ENCODE assay signal across 13 mouse cellular contexts in the genomic region with DNA sequence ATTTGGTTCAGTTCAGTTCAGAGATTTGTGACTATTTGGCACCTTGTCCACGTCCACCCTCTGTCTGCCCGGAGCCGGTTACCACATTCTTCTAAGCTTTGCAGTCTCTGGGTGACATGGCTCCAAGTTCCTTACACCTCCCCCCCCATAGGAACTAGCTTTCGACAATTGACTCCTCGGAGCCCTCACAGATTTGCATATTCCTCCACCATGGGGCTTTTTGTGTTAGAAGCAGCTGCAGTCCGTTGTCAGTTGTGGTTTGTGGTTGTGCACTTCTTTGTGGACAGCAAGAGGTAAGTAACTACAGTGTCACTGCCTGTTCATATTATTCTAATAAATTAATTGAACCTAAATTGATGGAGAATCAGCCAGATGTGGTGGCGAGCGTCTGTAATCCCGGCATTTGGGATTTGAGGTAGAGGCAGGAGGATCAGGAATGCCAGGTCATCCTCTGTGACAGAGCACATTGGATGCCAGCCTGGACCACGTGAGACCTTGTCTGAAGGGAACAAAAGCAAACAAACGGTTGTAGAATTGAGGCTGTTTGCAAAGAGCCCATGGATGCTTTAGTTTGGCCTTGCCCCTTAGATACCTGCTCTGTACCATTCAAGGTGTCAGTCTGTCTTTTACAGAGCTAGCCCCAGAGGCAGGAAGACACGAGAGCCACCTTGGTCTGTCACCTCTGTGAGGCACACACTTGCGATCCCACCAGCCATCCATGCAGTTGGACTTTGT. TPM values are rescaled to one million over a fixed set of nuclear protein-coding genes. Genes with fewer than 3 reads are reported as not detected.
DNase-seq lines count a peak whose midpoint lies in the region; ATAC-seq and TF ChIP-seq lines count a peak whose summit lies in the region.
"Had no signal": no experiment of that assay in that cellular context is flagged by ENCODE, and none has a peak within 500 bp of the region (broad histone marks: within the 10 kb centered on the region; RNA-seq: fewer than 3 reads in every experiment).

No protein-coding gene starts in this region.

- peak overlapping the region; percentile 32; the same call in 1 of the 2 replicates for H3K27ac ChIP-seq in heart, embryonic 11.5 days (ENCODE audit: low read depth, low read length)
- H3K27ac ChIP-seq in heart, adult 2 months: no peak overlapping the region
- H3K27ac ChIP-seq in small intestine, adult 2 months (ENCODE audit: insufficient read depth, low read depth, low read length): peak overlapping the region; percentile 66; the same call in 1 of the 2 replicates
- no peak overlapping the region for H3K27ac ChIP-seq in midbrain, embryonic 15.5 days

- peaks cover 25% of the 10 kb centered on the region for H3K4me1 ChIP-seq in heart, embryonic 11.5 days (ENCODE audit: control insufficient read depth, insufficient read depth, low read length)
- peaks cover 5% of the 10 kb centered on the region for H3K4me1 ChIP-seq in heart, adult 2 months (ENCODE audit: control insufficient read depth, insufficient read depth, low read length)
- H3K4me1 ChIP-seq in small intestine, adult 2 months (ENCODE audit: control insufficient read depth, insufficient read depth, insufficient read length, low read length): no peaks in the 10 kb centered on the region; the same call in 1 of the 2 replicates
- peaks cover 2% of the 10 kb centered on the region; the same call in 1 of the 2 replicates for H3K4me1 ChIP-seq in midbrain, embryonic 15.5 days

- ATAC-seq in heart, embryonic 11.5 days (replicated peaks; ENCODE audit: insufficient number of reproducible peaks, low FRiP score, low TSS enrichment): no peak
- ATAC-seq in hematopoietic stem cell, adult 5-6 weeks (replicated peaks in 1 of 2; ENCODE audit: insufficient read depth in 1 of 2, low FRiP score in 2 of 2, low TSS enrichment in 1 of 2, low read depth in 1 of 2, poor library complexity in 2 of 2, severe bottlenecking in 2 of 2): peak; percentile 16 to 18; a peak in 3 of 4 replicates
- ATAC-seq in megakaryocyte-erythroid progenitor cell, adult 5-6 weeks (replicated peaks; ENCODE audit: low FRiP score, low TSS enrichment, poor library complexity, severe bottlenecking): no peak
- ATAC-seq in midbrain, embryonic 15.5 days (replicated peaks): no peak
- ATAC-seq: forebrain, postnatal 0 days had no signal

- H3K4me3 ChIP-seq in heart, embryonic 11.5 days (ENCODE audit: low read depth, low read length): no peak overlapping the region
- no peak overlapping the region for H3K4me3 ChIP-seq in heart, adult 2 months
- H3K4me3 ChIP-seq in small intestine, adult 2 months (ENCODE audit: low read depth, low read length): no peak overlapping the region
- no peak overlapping the region for H3K4me3 ChIP-seq in midbrain, embryonic 15.5 days

- no peaks in the 10 kb centered on the region for H3K79me2 ChIP-seq in heart, adult 2 months (replicated peaks; ENCODE audit: control insufficient read depth, insufficient read depth, low read length)

- DNase-seq in heart, adult 2 months: no peak
- DNase-seq in spleen, postnatal 36 days (ENCODE audit: low spot score in 2 of 2): peak; percentile 73 to 76
- DNase-seq in spleen, postnatal 14 days (ENCODE audit: low spot score in 2 of 2): no peak
- DNase-seq: cerebellum, adult 8-10 months; forebrain, postnatal 0 days; kidney, adult 11 months; kidney, postnatal 4 days; lung, embryonic 14.5 days had no signal

- intact Hi-C loops in heart, adult 2 months (cut with DNase I): no loop called here

- no peak for TF ChIP-seq CTCF in heart, adult 2 months (IDR thresholded peaks at IDR 0.05)
- TF ChIP-seq CTCF in small intestine, adult 2 months (IDR thresholded peaks at IDR 0.05; ENCODE audit: extremely low read depth, insufficient read length, insufficient replicate concordance, low read depth, low read length): no peak

- H3K9ac ChIP-seq in heart, embryonic 11.5 days (ENCODE audit: low read depth, low read length): 0 out of 2 replicates have a peak overlapping the region, but pooled peaks have one; percentile 2
- no peak overlapping the region for H3K9ac ChIP-seq in heart, adult 2 months (ENCODE audit: low read depth, low read length)
- H3K9ac ChIP-seq in midbrain, embryonic 15.5 days: no peak overlapping the region
- H3K9ac ChIP-seq: forebrain, postnatal 0 days; lung, embryonic 14.5 days had no signal

- peaks cover 20% of the 10 kb centered on the region for H3K36me3 ChIP-seq in heart, embryonic 11.5 days (ENCODE audit: control insufficient read depth, insufficient read depth, low read length)
- H3K36me3 ChIP-seq in heart, adult 2 months (ENCODE audit: control insufficient read depth, insufficient read depth, low read length): no peaks in the 10 kb centered on the region
- no peaks in the 10 kb centered on the region for H3K36me3 ChIP-seq in small intestine, adult 2 months (ENCODE audit: control insufficient read depth, insufficient read depth, low read length)
- no peaks in the 10 kb centered on the region for H3K36me3 ChIP-seq in midbrain, embryonic 15.5 days (replicated peaks)

- 59% methylated on average over 13 of the region's 13 CpGs for WGBS in heart, embryonic 11.5 days (ENCODE audit: insufficient replicate concordance)
- WGBS in heart, adult 2 months: 78% methylated on average over 13 of the region's 13 CpGs
- WGBS in small intestine, adult 2 months: 61% methylated on average over 13 of the region's 13 CpGs
- 61% methylated on average over 13 of the region's 13 CpGs for WGBS in midbrain, embryonic 15.5 days

- no peak for TF ChIP-seq EP300 in heart, adult 2 months (IDR thresholded peaks at IDR 0.05; ENCODE audit: insufficient read depth, low read depth, low read length)

- H3K9me3 ChIP-seq in heart, embryonic 11.5 days (replicated peaks; ENCODE audit: control insufficient read depth, low read length): no peaks in the 10 kb centered on the region
- H3K9me3 ChIP-seq in midbrain, embryonic 15.5 days: no peaks in the 10 kb centered on the region

- TF ChIP-seq POLR2A in heart, adult 2 months (IDR thresholded peaks at IDR 0.05; ENCODE audit: insufficient read depth, low read depth, low read length): no peak
- TF ChIP-seq POLR2A in small intestine, adult 2 months (IDR thresholded peaks at IDR 0.05; ENCODE audit: low read depth, low read length): no peak

- peak overlapping the region; percentile 43; the same call in 1 of the 2 replicates for H3K4me2 ChIP-seq in heart, embryonic 11.5 days
- H3K4me2 ChIP-seq in midbrain, embryonic 15.5 days: no peak overlapping the region

- H3K27me3 ChIP-seq in heart, embryonic 11.5 days (ENCODE audit: control insufficient read depth, insufficient read depth, low read length): no peaks in the 10 kb centered on the region
- no peaks in the 10 kb centered on the region for H3K27me3 ChIP-seq in heart, adult 2 months (ENCODE audit: control insufficient read depth, insufficient read depth, low read length)
- no peaks in the 10 kb centered on the region for H3K27me3 ChIP-seq in small intestine, adult 2 months (ENCODE audit: control insufficient read depth, insufficient read depth, low read length)
- no peaks in the 10 kb centered on the region for H3K27me3 ChIP-seq in midbrain, embryonic 15.5 days (replicated peaks)

RNA-seq across cellular contexts. Expression of gene Itgb3, which starts 25.0 kb away (rescaled TPM):
- 3.9 and 4.6 TPM in 2 replicates for polyA plus RNA-seq in heart, embryonic 11.5 days (2014; fragmentation: Nextera tagmentation; extraction: Ambion mirVana)
- 1 to 10 TPM; 2.3 to 8.1 TPM for total RNA-seq in heart, adult 2 months (2021)
- polyA plus RNA-seq in heart, adult 2 months (2012; rRNA removed): 2.7 and 3.6 TPM in 2 replicates
- 6.5 and 9.6 TPM in 2 replicates for total RNA-seq in hematopoietic stem cell, adult 5-6 weeks (2017)
- 5.3 and 7.2 TPM in 2 replicates for polyA plus RNA-seq in small intestine, adult 2 months (2012; rRNA removed)
- 0.52 and 0.94 TPM in 2 replicates for total RNA-seq in megakaryocyte-erythroid progenitor cell, adult 5-6 weeks (2014; fragmentation: Nextera tagmentation)
- total RNA-seq in megakaryocyte-erythroid progenitor cell, adult 5-6 weeks (2017): 2.6 and 3.6 TPM in 2 replicates
- 0.72 and 0.80 TPM in 2 replicates for polyA plus RNA-seq in midbrain, embryonic 15.5 days (2015; fragmentation: Nextera tagmentation; extraction: Ambion mirVana)

RNA-seq across cellular contexts. Expression of gene Myl4, which starts 32.3 kb away (rescaled TPM):
- 3,018 and 3,194 TPM in 2 replicates for polyA plus RNA-seq in heart, embryonic 11.5 days (2014; fragmentation: Nextera tagmentation; extraction: Ambion mirVana)
- 100 to 1,000 TPM; 484 to 619 TPM for total RNA-seq in heart, adult 2 months (2021)
- polyA plus RNA-seq in heart, adult 2 months (2012; rRNA removed): 1,288 and 1,402 TPM in 2 replicates
- 2.2 and 3.9 TPM in 2 replicates for total RNA-seq in hematopoietic stem cell, adult 5-6 weeks (2017)
- polyA plus RNA-seq in small intestine, adult 2 months (2012; rRNA removed): 2.2 and 3.4 TPM in 2 replicates
- total RNA-seq in megakaryocyte-erythroid progenitor cell, adult 5-6 weeks (2014; fragmentation: Nextera tagmentation): 1.4 and 2.5 TPM in 2 replicates
- total RNA-seq in megakaryocyte-erythroid progenitor cell, adult 5-6 weeks (2017): not detected in 2 replicates
- polyA plus RNA-seq in midbrain, embryonic 15.5 days (2015; fragmentation: Nextera tagmentation; extraction: Ambion mirVana): 2.6 and 6.2 TPM in 2 replicates

RNA-seq across cellular contexts. Expression of gene Cdc27, which starts 32.4 kb away (rescaled TPM):
- polyA plus RNA-seq in heart, embryonic 11.5 days (2014; fragmentation: Nextera tagmentation; extraction: Ambion mirVana): 34.4 and 44.6 TPM in 2 replicates
- 10 to 100 TPM; 23.2 to 24.6 TPM for total RNA-seq in heart, adult 2 months (2021)
- 4.6 and 10.7 TPM in 2 replicates for polyA plus RNA-seq in heart, adult 2 months (2012; rRNA removed)
- 67.9 and 68.2 TPM in 2 replicates for total RNA-seq in hematopoietic stem cell, adult 5-6 weeks (2017)
- polyA plus RNA-seq in small intestine, adult 2 months (2012; rRNA removed): 0.74 and 1.2 TPM in 2 replicates
- 48.1 and 55.5 TPM in 2 replicates for total RNA-seq in megakaryocyte-erythroid progenitor cell, adult 5-6 weeks (2014; fragmentation: Nextera tagmentation)
- 60.2 and 67.4 TPM in 2 replicates for total RNA-seq in megakaryocyte-erythroid progenitor cell, adult 5-6 weeks (2017)
- polyA plus RNA-seq in midbrain, embryonic 15.5 days (2015; fragmentation: Nextera tagmentation; extraction: Ambion mirVana): 34.7 and 41.4 TPM in 2 replicates

Comparison
In these comparisons a context has a peak if more than half of its experiments do, and no peak if none do; other contexts are left out.
1. H3K27ac ChIP-seq: peak in heart, embryonic 11.5 days (single experiment) and small intestine, adult 2 months (single experiment); none in heart, adult 2 months (single experiment) and midbrain, embryonic 15.5 days (single experiment).
2. DNase-seq: peak in spleen, postnatal 36 days (2 of 2); none in heart, adult 2 months (0 of 2) and spleen, postnatal 14 days (0 of 2).
3. ATAC-seq: peak in hematopoietic stem cell, adult 5-6 weeks (2 of 2); none in heart, embryonic 11.5 days (single experiment), megakaryocyte-erythroid progenitor cell, adult 5-6 weeks (single experiment) and midbrain, embryonic 15.5 days (single experiment).
4. RNA of gene Myl4, which starts 32.3 kb away (polyA plus RNA-seq): 3,018 to 3,194 TPM in heart, embryonic 11.5 days and 1,288 to 1,402 TPM in heart, adult 2 months; 2.2 to 3.4 TPM in small intestine, adult 2 months and 2.6 to 6.2 TPM in midbrain, embryonic 15.5 days; every median in the first group is over 100 times any median in the second.